Mouse (Mus musculus) heart, postnatal 0 days (tissue): ENCODE measurements around the gene Tnnc1. TPM values are rescaled to one million over a fixed set of nuclear protein-coding genes. Genes with fewer than 3 reads are reported as not detected.

ENCODE experiments used
- ATAC-seq: fragments of 200-750 bp; cut with Nextera tagmentation; 2 replicates; pipeline ENCODE4 v1.8.0; 2017; ENCODE audit warnings: low read depth, moderate number of reproducible peaks, moderate library complexity; ENCODE audit not compliant: insufficient read depth
- DNase-seq: peaks from one replicate; pipeline ENCODE4 v3.0.0-alpha.2; 2016; ENCODE audit warnings: low spot score
- H3K27ac ChIP-seq: fragments of 300-500 bp; sonication (generic); 2 replicates; pipeline ENCODE4 v1.5.1; 2014; ENCODE audit warnings: low read depth, mild to moderate bottlenecking
- H3K27me3 ChIP-seq: fragments of 300-500 bp; sonication (generic); 2 replicates; pipeline ENCODE4 v1.6.1; 2014; ENCODE audit warnings: low read length, mixed read lengths; ENCODE audit not compliant: control insufficient read depth, insufficient read depth
- H3K36me3 ChIP-seq: fragments of 300-500 bp; sonication (generic); replicated peaks from 2 replicates; pipeline ENCODE4 v1.6.1; 2014; ENCODE audit warnings: low read length, mixed read lengths; ENCODE audit not compliant: control insufficient read depth, insufficient read depth
- H3K4me1 ChIP-seq: fragments of 300-500 bp; sonication (generic); 2 replicates; pipeline ENCODE4 v1.6.1; 2014; ENCODE audit warnings: antibody characterized with exemption; ENCODE audit not compliant: control insufficient read depth, insufficient read depth
- H3K4me2 ChIP-seq: fragments of 300-500 bp; sonication (generic); 2 replicates; pipeline ENCODE4 v1.6.1; 2014; ENCODE audit warnings: low read depth, mild to moderate bottlenecking, low read length, moderate library complexity
- H3K4me3 ChIP-seq: fragments of 300-500 bp; sonication (generic); 2 replicates; pipeline ENCODE4 v1.5.1; 2014; ENCODE audit warnings: low read depth, low read length
- H3K9ac ChIP-seq: fragments of 300-500 bp; sonication (generic); replicated peaks from 2 replicates; pipeline ENCODE4 v1.6.1; 2014; ENCODE audit warnings: low read depth, low read length, mixed read lengths
- H3K9me3 ChIP-seq: fragments of 300-500 bp; sonication (generic); replicated peaks from 2 replicates; pipeline ENCODE4 v1.6.1; 2016; ENCODE audit warnings: low read length; ENCODE audit not compliant: control insufficient read depth
- CTCF ChIP-seq: IDR thresholded peaks from 2 replicates; pipeline ENCODE4 v1.5.1; 2016; ENCODE audit warnings: antibody characterized with exemption, control low read depth, low read depth
- EP300 ChIP-seq: IDR thresholded peaks from 2 replicates; pipeline ENCODE4 v1.6.1; 2016; ENCODE audit warnings: antibody characterized with exemption, low read depth
- WGBS: fragments of 180-500 bp; shearing (Covaris S2); extraction: QIAGEN DNeasy Blood & Tissue Kit; methylation state at CpG from one replicate; pipeline ENCODE4 v1.1.7; 2014; 5-methylcytosine and 5-hydroxymethylcytosine counted together
- polyA plus RNA-seq: library from polyadenylated mRNA; unstranded; fragments of >200 nt; fragmentation: Nextera tagmentation; extraction: Ambion mirVana; gene quantifications from 2 replicates; pipeline ENCODE4 v1.2.1, GENCODE M21; 2015
- total RNA-seq: library from RNA; depleted of rRNA; stranded (reverse); fragments of >200 nt; gene quantifications from 2 replicates; pipeline ENCODE4 v1.2.3, GENCODE M21; 2014; ENCODE audit warnings: low replicate concordance; rRNA removed

Tnnc1 gene
- total and polyA plus RNA-seq, 2 experiments from 2014 or later = 3,145 to 7,680 TPM

DNA sequence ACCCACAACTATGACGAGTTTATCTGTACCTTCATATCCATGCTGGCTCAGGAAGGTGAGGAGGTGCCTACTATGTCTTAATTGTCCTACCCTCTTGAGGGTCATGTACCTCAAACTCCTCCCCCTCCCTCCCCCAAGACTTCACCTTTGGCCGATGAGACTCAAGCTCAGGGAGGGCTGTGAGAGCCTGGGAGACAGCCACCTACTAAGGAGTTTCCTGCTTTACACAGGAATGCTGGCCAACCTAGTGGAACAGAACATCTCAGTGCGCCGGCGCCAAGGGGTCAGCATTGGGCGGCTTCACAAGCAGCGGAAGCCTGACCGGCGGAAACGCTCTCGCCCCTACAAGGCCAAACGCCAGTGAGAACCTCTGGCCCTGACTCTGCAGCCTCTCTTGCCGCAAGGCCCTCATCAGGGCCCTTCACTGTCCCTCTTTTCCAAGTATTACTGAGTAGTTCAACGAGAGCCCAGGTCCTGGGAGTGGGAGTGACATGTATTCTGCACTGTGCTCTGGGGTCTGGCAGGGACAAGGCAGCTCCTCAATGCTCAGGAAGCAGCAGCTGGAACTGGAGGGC, 50.5 kb downstream of the Tnnc1 start:
- Histone ChIP-seq H3K4me2 (no peak overlapping the region), H3K4me1 (no peaks in the 10 kb centered on the region), H3K27ac (no peak overlapping the region), H3K36me3 (peaks cover 85% of the 10 kb centered on the region), H3K4me3 (no peak overlapping the region), H3K27me3 (no peaks in the 10 kb centered on the region), H3K9ac (no peak overlapping the region), H3K9me3 (no peaks in the 10 kb centered on the region)
- DNase-seq (no peak), ATAC-seq (no peak)
- TF ChIP-seq CTCF (no peak), EP300 (no peak)
- WGBS = 92% methylated on average over 14 of the region's 14 CpGs

DNA sequence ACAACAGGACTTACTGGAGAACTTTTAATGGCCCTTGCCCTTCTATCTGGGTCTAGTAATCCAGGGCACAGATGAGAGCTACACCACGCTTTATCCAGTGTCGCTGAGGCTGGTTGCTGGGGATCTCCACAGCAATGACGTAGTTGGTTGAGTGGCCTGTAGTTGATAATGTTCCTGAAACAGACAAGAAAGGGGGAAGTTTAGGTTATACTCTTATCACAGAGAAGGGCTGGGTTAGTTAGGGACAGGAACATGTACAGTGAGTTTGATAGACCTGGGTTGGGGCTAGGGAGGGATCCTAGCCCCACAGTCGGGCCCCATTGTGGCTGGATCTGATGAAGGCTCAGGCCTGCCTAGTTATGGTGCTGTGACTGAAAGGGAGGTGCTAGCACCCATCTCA, 52.3 kb downstream of the Tnnc1 start:
- DNase-seq = no peak
- ATAC-seq = no peak
- 90% methylated on average over 4 of the region's 4 CpGs for WGBS

DNA sequence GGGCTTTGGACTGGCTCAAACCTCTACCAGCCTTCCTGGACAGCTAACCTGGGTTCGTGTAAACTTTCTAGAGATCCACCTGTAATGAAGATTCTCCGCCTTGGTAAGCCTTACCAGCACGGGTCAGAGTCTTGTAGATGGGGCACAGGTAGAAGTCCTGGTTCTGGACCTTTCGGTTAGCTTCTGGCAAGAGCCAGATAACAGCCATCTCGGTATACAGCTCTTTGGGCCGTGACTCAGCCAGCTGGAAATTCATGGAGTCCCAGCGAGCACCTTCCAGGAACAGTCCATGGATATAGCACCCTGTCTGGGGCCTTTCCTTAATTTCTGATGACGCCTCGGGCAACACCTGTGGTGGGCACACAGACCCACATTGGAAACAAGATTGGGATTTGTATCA, 52.8 kb downstream of the Tnnc1 start:
- Histone ChIP-seq H3K27ac (no peak overlapping the region), H3K27me3 (no peaks in the 10 kb centered on the region), H3K9me3 (no peaks in the 10 kb centered on the region), H3K4me2 (no peak overlapping the region), H3K4me1 (no peaks in the 10 kb centered on the region), H3K9ac (no peak overlapping the region), H3K4me3 (no peak overlapping the region), H3K36me3 (peaks cover 62% of the 10 kb centered on the region)
- DNase-seq (no peak), ATAC-seq (no peak)
- TF ChIP-seq EP300 (no peak), CTCF (no peak)
- 92% methylated on average over 9 of the region's 9 CpGs for WGBS

More for the DNA sequence above, 52.3 kb downstream of the Tnnc1 start:
- Histone ChIP-seq H3K27ac (no peak overlapping the region), H3K4me3 (no peak overlapping the region), H3K4me1 (no peaks in the 10 kb centered on the region), H3K9ac (no peak overlapping the region), H3K27me3 (no peaks in the 10 kb centered on the region), H3K4me2 (no peak overlapping the region), H3K9me3 (no peaks in the 10 kb centered on the region), H3K36me3 (peaks cover 67% of the 10 kb centered on the region)
- TF ChIP-seq CTCF (no peak), EP300 (no peak)

Other genes with a start within 250 kb of the Tnnc1 start
- 28.7 and 39.0 TPM in 2 replicates for gene Glt8d1, start 206.9 kb upstream of the Tnnc1 start, total RNA-seq
- 30.6 and 30.9 TPM in 2 replicates for gene Glt8d1, start 206.9 kb upstream of the Tnnc1 start, polyA plus RNA-seq
- gene Spcs1, start 206.6 kb upstream of the Tnnc1 start, total RNA-seq = 309 and 340 TPM in 2 replicates
- gene Spcs1, start 206.6 kb upstream of the Tnnc1 start, polyA plus RNA-seq = 429 and 459 TPM in 2 replicates
- gene Pbrm1, start 189.2 kb upstream of the Tnnc1 start, total RNA-seq = 31.9 and 65.0 TPM in 2 replicates
- gene Pbrm1, start 189.2 kb upstream of the Tnnc1 start, polyA plus RNA-seq = 63.2 and 66.5 TPM in 2 replicates
- 30.5 and 45.8 TPM in 2 replicates for gene Gnl3, start 189.2 kb upstream of the Tnnc1 start, total RNA-seq
- gene Gnl3, start 189.2 kb upstream of the Tnnc1 start, polyA plus RNA-seq = 30.7 and 37.3 TPM in 2 replicates
- gene Smim4, start 79.4 kb upstream of the Tnnc1 start, total RNA-seq = 12.7 and 28.8 TPM in 2 replicates
- 194 and 207 TPM in 2 replicates for gene Smim4, start 79.4 kb upstream of the Tnnc1 start, polyA plus RNA-seq
- gene Nt5dc2, start 77.3 kb upstream of the Tnnc1 start, total RNA-seq = 212 and 269 TPM in 2 replicates
- 146 and 158 TPM in 2 replicates for gene Nt5dc2, start 77.3 kb upstream of the Tnnc1 start, polyA plus RNA-seq
- gene Stab1, start 39.7 kb upstream of the Tnnc1 start, total RNA-seq = 75.3 and 90.4 TPM in 2 replicates
- 24.0 and 25.4 TPM in 2 replicates for gene Stab1, start 39.7 kb upstream of the Tnnc1 start, polyA plus RNA-seq
- 292 and 338 TPM in 2 replicates for gene Nisch, start 8.6 kb downstream of the Tnnc1 start, total RNA-seq
- gene Nisch, start 8.6 kb downstream of the Tnnc1 start, polyA plus RNA-seq = 162 and 171 TPM in 2 replicates
- gene Sema3g, start 9.5 kb downstream of the Tnnc1 start, total RNA-seq = 4.4 and 12.7 TPM in 2 replicates
- gene Sema3g, start 9.5 kb downstream of the Tnnc1 start, polyA plus RNA-seq = 0.75 and 0.90 TPM in 2 replicates
- 2.1 and 7.4 TPM in 2 replicates for gene Phf7, start 43.0 kb downstream of the Tnnc1 start, total RNA-seq
- gene Phf7, start 43.0 kb downstream of the Tnnc1 start, polyA plus RNA-seq = 11.7 and 12.5 TPM in 2 replicates
- 51.1 and 64.0 TPM in 2 replicates for gene Bap1, start 43.1 kb downstream of the Tnnc1 start, total RNA-seq
- 34.2 and 38.6 TPM in 2 replicates for gene Bap1, start 43.1 kb downstream of the Tnnc1 start, polyA plus RNA-seq
- gene Dnah1, start 115.6 kb downstream of the Tnnc1 start, total RNA-seq = 0.08 TPM in 1 of 2 replicates, not detected in the other
- 0.10 and 0.15 TPM in 2 replicates for gene Dnah1, start 115.6 kb downstream of the Tnnc1 start, polyA plus RNA-seq
- gene Capn7, start 128.3 kb downstream of the Tnnc1 start, total RNA-seq = 34.0 and 51.2 TPM in 2 replicates
- 32.3 and 33.8 TPM in 2 replicates for gene Capn7, start 128.3 kb downstream of the Tnnc1 start, polyA plus RNA-seq
- 10.2 and 14.2 TPM in 2 replicates for gene Sh3bp5, start 227.8 kb downstream of the Tnnc1 start, total RNA-seq
- 37.6 and 43.4 TPM in 2 replicates for gene Sh3bp5, start 227.8 kb downstream of the Tnnc1 start, polyA plus RNA-seq